ENCODE assay signal across 9 mouse cellular contexts in the genomic region with DNA sequence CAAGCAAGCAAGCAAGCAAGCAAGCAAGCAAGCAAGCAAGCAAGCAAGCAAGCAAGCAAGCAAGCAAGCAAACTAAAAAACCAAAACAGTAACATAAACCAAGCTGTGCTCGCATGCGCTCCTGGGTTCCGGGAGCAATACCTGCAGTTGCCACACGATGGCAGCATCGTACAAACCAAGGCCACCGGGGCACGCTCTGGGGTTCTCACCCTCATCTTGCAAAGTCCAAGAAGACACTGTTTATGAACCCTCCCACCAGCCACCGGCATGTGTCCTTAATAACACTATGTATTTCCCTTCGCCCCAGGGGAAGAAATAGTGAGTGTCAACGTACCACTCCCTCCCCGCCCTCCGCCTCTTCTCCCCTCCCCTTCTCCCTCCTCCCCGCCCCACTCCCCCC.
DNase-seq lines count a peak whose midpoint lies in the region; ATAC-seq and TF ChIP-seq lines count a peak whose summit lies in the region.
"Had no signal": no experiment of that assay in that cellular context is flagged by ENCODE, and none has a peak within 500 bp of the region (broad histone marks: within the 10 kb centered on the region; RNA-seq: fewer than 3 reads in every experiment).

No protein-coding gene starts in this region.

- H3K4me1 ChIP-seq in G1E (ENCODE audit: insufficient read depth, low read depth, low read length), result no peaks in the 10 kb centered on the region
- H3K4me1 ChIP-seq in forebrain, embryonic 16.5 days (replicated peaks; ENCODE audit: control insufficient read depth, insufficient read depth, low read length), result peaks cover 5% of the 10 kb centered on the region; the same call in 1 of the 2 replicates
- H3K4me1 ChIP-seq in hindbrain, embryonic 12.5 days, result 0 out of 2 replicates have a peak, but pooled peaks cover 2% of the 10 kb centered on the region

- no peaks in the 10 kb centered on the region for H3K36me3 ChIP-seq in G1E (replicated peaks)
- H3K36me3 ChIP-seq in forebrain, embryonic 16.5 days (ENCODE audit: control insufficient read depth, insufficient read depth), result no peaks in the 10 kb centered on the region
- no peaks in the 10 kb centered on the region for H3K36me3 ChIP-seq in hindbrain, embryonic 12.5 days

- no peak overlapping the region for H3K4me3 ChIP-seq in G1E (ENCODE audit: low read depth, low read length)
- peak overlapping the region; percentile 27 for H3K4me3 ChIP-seq in forebrain, embryonic 16.5 days (replicated peaks; ENCODE audit: low read length)
- H3K4me3 ChIP-seq in hindbrain, embryonic 12.5 days, result peak overlapping the region; percentile 31

- H3K27me3 ChIP-seq in G1E (ENCODE audit: insufficient read depth, low read length), result no peaks in the 10 kb centered on the region
- H3K27me3 ChIP-seq in forebrain, embryonic 16.5 days (replicated peaks; ENCODE audit: control insufficient read depth, insufficient read depth, low read length), result no peaks in the 10 kb centered on the region; the same call in 1 of the 2 replicates
- peaks cover 42% of the 10 kb centered on the region for H3K27me3 ChIP-seq in hindbrain, embryonic 12.5 days

- peak; percentile 48 for DNase-seq in G1E (ENCODE audit: low spot score)
- peak; percentile 26 for DNase-seq in cerebellum, adult 11-12 months
- DNase-seq in layer of hippocampus, postnatal 25 days (ENCODE audit: extremely low spot score in 1 of 2, low spot score in 1 of 2), result peak; percentile 61 to 89
- peak; percentile 55 for DNase-seq in lung, postnatal 25 days (ENCODE audit: low spot score)
- DNase-seq in retina, adult 2 months (ENCODE audit: low read depth, low spot score), result peak; percentile 37
- DNase-seq in thymus, postnatal 14 days, result peak; percentile 82

- no peak for ATAC-seq in G1E (ENCODE audit: extremely low read depth, insufficient number of reproducible peaks, low FRiP score, poor library complexity, severe bottlenecking)
- ATAC-seq in forebrain, embryonic 16.5 days, result peak; percentile 46
- ATAC-seq in hindbrain, embryonic 12.5 days (ENCODE audit: low FRiP score), result peak; percentile 61; the same call in 1 of the 2 replicates

- no peak overlapping the region for H3K27ac ChIP-seq in forebrain, embryonic 16.5 days (ENCODE audit: low read length)
- H3K27ac ChIP-seq in hindbrain, embryonic 12.5 days, result no peak overlapping the region
- H3K27ac ChIP-seq: macrophage had no signal

- H3K9ac ChIP-seq in forebrain, embryonic 16.5 days (replicated peaks; ENCODE audit: low read depth, low read length), result no peak overlapping the region
- no peak overlapping the region for H3K9ac ChIP-seq in hindbrain, embryonic 12.5 days

- peaks cover 23% of the 10 kb centered on the region for H3K9me3 ChIP-seq in G1E (replicated peaks)
- no peaks in the 10 kb centered on the region for H3K9me3 ChIP-seq in forebrain, embryonic 16.5 days (ENCODE audit: control insufficient read depth, low read length)
- H3K9me3 ChIP-seq in hindbrain, embryonic 12.5 days (replicated peaks), result no peaks in the 10 kb centered on the region

- 2% methylated on average over 12 of the region's 13 CpGs for WGBS in forebrain, embryonic 16.5 days
- 3% methylated on average over 13 of the region's 13 CpGs for WGBS in hindbrain, embryonic 12.5 days

- TF ChIP-seq CTCF in G1E (IDR thresholded peaks at IDR 0.05; ENCODE audit: low read depth, low read length), result peak; percentile 83

- H3K4me2 ChIP-seq in forebrain, embryonic 16.5 days (ENCODE audit: low read length), result peak overlapping the region; percentile 40
- peak overlapping the region; percentile 50 for H3K4me2 ChIP-seq in hindbrain, embryonic 12.5 days (replicated peaks)

Comparison
In these comparisons a context has a peak if more than half of its experiments do, and no peak if none do; other contexts are left out.
1. DNase-seq: peak in every context shown above with its lines; median percentile 82 in thymus, postnatal 14 days; 75 in layer of hippocampus, postnatal 25 days; 55 in lung, postnatal 25 days; 48 in G1E; 37 in retina, adult 2 months; 26 in cerebellum, adult 11-12 months.